Mouse (Mus musculus) liver, adult 2 months (tissue): ENCODE results near the gene Ppp1cc.

Experiments
- CTCF ChIP-seq: fragments of 200-500 bp; IDR thresholded peaks from 2 replicates; pipeline ENCODE4 v1.5.1; 2011; ENCODE audit warnings: low read depth, low read length, control low read depth
- POLR2A ChIP-seq: fragments of 200-500 bp; IDR thresholded peaks from 2 replicates; pipeline ENCODE4 v1.6.1; 2011; ENCODE audit warnings: low read length, control low read depth; ENCODE audit not compliant: insufficient read depth; ENCODE audit errors: extremely low read depth

DNA sequence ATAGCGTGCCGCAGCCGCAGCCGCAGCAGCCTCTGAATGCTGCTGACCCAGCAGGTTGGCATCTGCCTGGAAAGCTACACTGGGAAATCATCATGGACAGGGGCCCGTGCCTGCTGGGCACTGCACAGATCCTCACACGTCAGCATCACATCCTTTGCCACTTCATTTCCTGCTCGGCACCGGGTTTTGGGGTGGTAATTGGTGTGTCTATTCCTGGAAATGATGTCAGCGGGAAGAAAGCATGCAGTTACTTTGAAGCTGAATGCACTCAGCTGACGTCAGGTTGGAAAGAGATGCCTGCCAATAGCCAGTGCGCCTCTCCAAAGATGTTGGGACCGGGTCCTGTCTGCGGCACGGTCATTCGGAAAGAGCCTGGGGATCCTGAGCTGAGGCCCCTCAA lies 14.5 kb upstream of the Ppp1cc start:
- TF ChIP-seq CTCF (no peak), POLR2A (no peak)
